Mouse (Mus musculus) thymus, adult 2 months (tissue): ENCODE measurements around the gene Tril.

Experiments
- CTCF ChIP-seq: fragments of 200-500 bp; IDR thresholded peaks from 2 replicates; pipeline ENCODE4 v1.5.1; 2012; ENCODE audit warnings: mild to moderate bottlenecking, control low read depth, low read length, moderate library complexity, borderline replicate concordance; ENCODE audit not compliant: control insufficient read depth, poor library complexity, insufficient read depth; ENCODE audit errors: extremely low read depth
- POLR2A ChIP-seq: fragments of 200-500 bp; IDR thresholded peaks from 2 replicates; pipeline ENCODE4 v1.6.1; 2012; ENCODE audit warnings: mild to moderate bottlenecking, low read length, control low read depth, moderate library complexity; ENCODE audit not compliant: control insufficient read depth, poor library complexity, insufficient read depth; ENCODE audit errors: extremely low read depth

DNA sequence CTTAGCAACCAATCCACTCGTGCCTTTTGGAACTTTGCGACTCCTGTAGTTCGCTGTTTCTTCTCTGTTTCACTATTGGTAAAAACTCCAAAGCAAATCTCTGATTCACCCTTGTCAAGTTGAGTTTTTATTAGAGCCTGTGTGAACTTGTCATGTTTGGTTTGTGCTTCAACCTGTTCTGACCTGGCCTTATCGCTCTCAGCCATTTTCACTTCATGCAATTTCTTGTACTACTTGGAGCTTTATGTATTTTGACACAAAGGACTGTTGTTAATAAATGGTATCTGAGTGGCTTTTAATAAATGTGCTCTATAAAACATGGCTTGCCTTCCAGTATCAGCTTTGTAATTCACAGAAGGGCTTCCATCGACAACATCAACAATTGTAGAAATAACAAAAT lies 40.6 kb downstream of the Tril start:
- no peak for TF ChIP-seq CTCF
- no peak for TF ChIP-seq POLR2A
